Mouse (Mus musculus) cerebellum, adult 2 months (tissue): ENCODE data around the gene Spag7.

Experiments
- CTCF ChIP-seq: fragments of 200-500 bp; IDR thresholded peaks from 2 replicates; pipeline ENCODE4 v1.5.1; 2011; ENCODE audit warnings: low read depth, mild to moderate bottlenecking, control low read depth, low read length, moderate library complexity, borderline replicate concordance; ENCODE audit not compliant: insufficient read depth
- POLR2A ChIP-seq: fragments of 200-500 bp; IDR thresholded peaks from 2 replicates; pipeline ENCODE4 v1.6.1; 2011; ENCODE audit warnings: low read length, control low read depth, borderline replicate concordance; ENCODE audit not compliant: insufficient read depth

GRCm38 (mm10) chr11:70628431-70628830 lies 40.8 kb downstream of the Spag7 start:
- no peak for TF ChIP-seq CTCF
- no peak for TF ChIP-seq POLR2A
